Mouse (Mus musculus): ENCODE results near the gene Chrnb4.

GRCm38 (mm10) chr9:54981291-54982191 lies 67.0 kb downstream of the Chrnb4 start:
- TF ChIP-seq CTCF (IDR thresholded peaks at IDR 0.05; ENCODE audit: low read depth, low read length) (no peak), GATA1 (IDR thresholded peaks at IDR 0.05; ENCODE audit: borderline replicate concordance, low read length) (no peak), GATA2 (IDR thresholded peaks at IDR 0.05; ENCODE audit: borderline replicate concordance, low read depth, low read length) (no peak)
